ENCODE assay signal across 26 mouse cellular contexts in the genomic region with DNA sequence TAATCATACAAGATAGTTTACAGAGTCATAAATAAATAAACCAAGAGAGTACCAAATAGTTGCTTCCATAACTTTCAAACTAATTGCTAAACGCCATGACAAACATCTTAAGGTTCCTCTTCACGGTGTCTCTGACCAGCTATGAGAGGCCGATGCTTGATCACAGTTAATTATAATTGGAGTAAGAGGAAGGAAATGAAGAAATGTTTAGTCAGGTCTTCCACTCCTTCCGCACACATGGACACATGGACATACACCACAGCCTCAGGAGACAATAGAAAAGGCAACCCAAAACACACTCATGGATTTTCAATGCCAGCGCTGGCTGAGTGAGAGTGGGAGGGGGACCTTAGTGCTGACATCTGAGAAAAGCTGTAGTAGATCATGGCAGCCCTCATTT.
"Had no signal": no experiment of that assay in that cellular context is flagged by ENCODE, and none has a peak within 500 bp of the region (broad histone marks: within the 10 kb centered on the region; RNA-seq: fewer than 3 reads in every experiment).

No protein-coding gene starts in this region.

- H3K4me1 ChIP-seq: heart, embryonic 15.5 days; liver, embryonic 13.5 days had no signal

- DNase-seq: gastrocnemius, adult 2 months; gastrocnemius, postnatal 10 days; gastrocnemius, postnatal 25 days; heart, adult 18-20 months; heart, postnatal 14 days; heart, postnatal 36 days; kidney, adult 11 months; kidney, adult 2 months; kidney, adult 9 months; kidney, postnatal 14 days; kidney, postnatal 36 days; layer of hippocampus, adult 9-11 months; liver; liver, embryonic 13.5 days had no signal

- H3K9me3 ChIP-seq: heart, embryonic 10.5 days; heart, embryonic 13.5 days; heart, embryonic 15.5 days; hindbrain, embryonic 13.5 days; hindbrain, embryonic 15.5 days; kidney, embryonic 15.5 days; limb, embryonic 10.5 days; limb, embryonic 12.5 days; liver, embryonic 13.5 days had no signal

- ATAC-seq: hindbrain, postnatal 0 days; intestine, embryonic 16.5 days had no signal

- H3K27ac ChIP-seq: gastrocnemius, adult 2 months; heart, embryonic 10.5 days; heart, embryonic 13.5 days; heart, embryonic 15.5 days; hindbrain, embryonic 13.5 days; hindbrain, embryonic 15.5 days; hindbrain, postnatal 0 days; kidney, embryonic 15.5 days; kidney, postnatal 0 days; limb, embryonic 10.5 days; limb, embryonic 12.5 days; liver, embryonic 13.5 days had no signal

- H3K36me3 ChIP-seq: heart, embryonic 10.5 days; heart, embryonic 13.5 days; heart, embryonic 15.5 days; hindbrain, embryonic 13.5 days; hindbrain, embryonic 15.5 days; kidney, embryonic 15.5 days; limb, embryonic 10.5 days; limb, embryonic 12.5 days; liver, embryonic 13.5 days had no signal

- H3K9ac ChIP-seq: heart, embryonic 13.5 days; heart, embryonic 15.5 days; hindbrain, embryonic 13.5 days; hindbrain, embryonic 15.5 days; kidney, embryonic 15.5 days; limb, embryonic 12.5 days; liver, embryonic 13.5 days had no signal

- H3K27me3 ChIP-seq: heart, embryonic 13.5 days; heart, embryonic 15.5 days; hindbrain, embryonic 13.5 days; hindbrain, embryonic 15.5 days; kidney, embryonic 15.5 days; limb, embryonic 12.5 days; liver, embryonic 13.5 days had no signal

- H3K4me3 ChIP-seq: gastrocnemius, adult 2 months; heart, embryonic 10.5 days; heart, embryonic 13.5 days; heart, embryonic 15.5 days; hindbrain, embryonic 13.5 days; hindbrain, embryonic 15.5 days; kidney, embryonic 15.5 days; limb, embryonic 10.5 days; limb, embryonic 12.5 days; liver, embryonic 13.5 days had no signal

- H3K4me2 ChIP-seq: heart, embryonic 13.5 days; heart, embryonic 15.5 days; hindbrain, embryonic 13.5 days; hindbrain, embryonic 15.5 days; kidney, embryonic 15.5 days; limb, embryonic 12.5 days; liver, embryonic 11.5 days; liver, embryonic 13.5 days had no signal
